ENCODE assay signal across 8 mouse cellular contexts in the genomic region with DNA sequence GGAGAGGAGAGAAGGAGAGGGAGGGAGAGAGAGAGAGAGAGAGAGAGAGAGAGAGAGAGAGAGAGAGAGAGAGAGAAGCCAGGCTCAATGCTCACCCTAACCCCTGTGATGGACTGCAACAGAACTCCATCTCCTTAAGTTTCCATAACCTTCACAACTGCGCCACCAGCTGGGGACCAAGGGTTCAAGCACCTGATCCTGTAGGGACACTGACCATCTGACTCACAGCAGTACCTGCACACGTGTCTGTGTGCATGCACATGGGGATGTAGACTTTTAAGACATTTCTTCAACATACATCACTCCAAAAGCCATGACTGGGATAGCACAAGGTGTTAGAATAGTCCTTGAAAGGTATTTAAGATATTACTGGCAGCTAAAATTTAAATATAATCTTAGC.
DNase-seq lines count a peak whose midpoint lies in the region; ATAC-seq and TF ChIP-seq lines count a peak whose summit lies in the region.

No protein-coding gene starts in this region.

- peak; percentile 63 for TF ChIP-seq CTCF in heart, postnatal 0 days (IDR thresholded peaks at IDR 0.05; ENCODE audit: low read depth)
- peak; percentile 44; the same call in 1 of the 2 replicates for TF ChIP-seq CTCF in testis, adult 2 months (IDR thresholded peaks at IDR 0.05; ENCODE audit: control insufficient read depth, insufficient read depth, insufficient replicate concordance, low read depth, low read length)

- no peak for ATAC-seq in heart, postnatal 0 days (ENCODE audit: insufficient read depth, low read depth)
- peak; percentile 60; the same call in 1 of the 2 replicates for ATAC-seq in common myeloid progenitor, adult 5-6 weeks (replicated peaks; ENCODE audit: low read depth, poor library complexity, severe bottlenecking)

- TF ChIP-seq POLR2A in testis, adult 2 months (IDR thresholded peaks at IDR 0.05; ENCODE audit: control insufficient read depth, low read depth, low read length), result no peak

- H3K36me3 ChIP-seq in heart, postnatal 0 days (replicated peaks; ENCODE audit: control insufficient read depth, insufficient read depth, low read length), result no peaks in the 10 kb centered on the region
- no peaks in the 10 kb centered on the region for H3K36me3 ChIP-seq in testis, adult 2 months (ENCODE audit: control insufficient read depth, insufficient read depth, low read length)

- 20% methylated on average over 2 of the region's 2 CpGs for WGBS in heart, postnatal 0 days

- H3K4me2 ChIP-seq in heart, postnatal 0 days (ENCODE audit: low read depth, low read length), result no peak overlapping the region

- no peaks in the 10 kb centered on the region for H3K27me3 ChIP-seq in heart, postnatal 0 days (ENCODE audit: control insufficient read depth, insufficient read depth, low read length)
- no peaks in the 10 kb centered on the region for H3K27me3 ChIP-seq in testis, adult 2 months (ENCODE audit: control insufficient read depth, insufficient read depth, low read length)

- no peaks in the 10 kb centered on the region for H3K9me3 ChIP-seq in heart, postnatal 0 days (replicated peaks; ENCODE audit: control insufficient read depth, low read length)

- TF ChIP-seq EP300 in heart, postnatal 0 days (IDR thresholded peaks at IDR 0.05; ENCODE audit: low read depth), result no peak

- DNase-seq in heart, postnatal 0 days (ENCODE audit: low spot score), result peak; percentile 29
- DNase-seq in heart, adult 8-10 months (ENCODE audit: low spot score), result no peak
- no peak for DNase-seq in testis, postnatal 14 days (ENCODE audit: low spot score)
- peak; percentile 69 for DNase-seq in lung, postnatal 14 days
- no peak for DNase-seq in layer of hippocampus, adult 8-10 months (ENCODE audit: low spot score in 2 of 2)
- DNase-seq in B cell, adult 2 months, result no peak

- H3K9ac ChIP-seq in heart, postnatal 0 days (replicated peaks; ENCODE audit: low read depth, low read length), result no peak overlapping the region

- no peak overlapping the region for H3K4me3 ChIP-seq in heart, postnatal 0 days (ENCODE audit: low read depth, low read length)
- H3K4me3 ChIP-seq in testis, adult 2 months (ENCODE audit: control insufficient read depth, low read depth, low read length), result no peak overlapping the region

- H3K4me1 ChIP-seq in heart, postnatal 0 days (ENCODE audit: control insufficient read depth, insufficient read depth), result no peaks in the 10 kb centered on the region
- H3K4me1 ChIP-seq in testis, adult 2 months (ENCODE audit: control insufficient read depth, insufficient read depth, low read length), result no peaks in the 10 kb centered on the region

- no peak overlapping the region for H3K27ac ChIP-seq in heart, postnatal 0 days (ENCODE audit: low read depth)
- no peak overlapping the region for H3K27ac ChIP-seq in testis, adult 2 months (ENCODE audit: control insufficient read depth, insufficient read depth, low read depth, low read length)

Comparison
In these comparisons a context has a peak if more than half of its experiments do, and no peak if none do; other contexts are left out.
1. DNase-seq: peak in heart, postnatal 0 days (single experiment) and lung, postnatal 14 days (single experiment); none in heart, adult 8-10 months (single experiment), testis, postnatal 14 days (single experiment), layer of hippocampus, adult 8-10 months (0 of 2) and B cell, adult 2 months (0 of 2).